Mouse (Mus musculus): ENCODE measurements around the gene Cd300a.
A peak's percentile ranks its signal among the peaks of the same experiment; 100 is the strongest.

Cd300a gene

GRCm38 (mm10) chr11:114912847-114913246 is 23.0 kb downstream of the Cd300a start:
- peak; percentile 81 for DNase-seq

GRCm38 (mm10) chr11:114914978-114915377 is 25.1 kb downstream of the Cd300a start:
- no peak for DNase-seq

GRCm38 (mm10) chr11:114917120-114917519 is 27.3 kb downstream of the Cd300a start:
- no peak for DNase-seq

- no peak for DNase-seq
Observed at GRCm38 (mm10) chr11:114922439-114922838, 32.6 kb downstream of the Cd300a start.

GRCm38 (mm10) chr11:114923961-114924360 is 34.1 kb downstream of the Cd300a start:
- no peak for DNase-seq

- no peak for DNase-seq
Observed at GRCm38 (mm10) chr11:114929581-114929980, 39.7 kb downstream of the Cd300a start.

- DNase-seq = no peak
Observed at GRCm38 (mm10) chr11:114931041-114931440, 41.2 kb downstream of the Cd300a start.

GRCm38 (mm10) chr11:114933591-114933990 is 43.8 kb downstream of the Cd300a start:
- no peak for DNase-seq

GRCm38 (mm10) chr11:114934144-114934543 is 44.3 kb downstream of the Cd300a start, which contains the start of gene Cd300lb:
TSS of gene Cd300lb (minus strand) at chr11:114934386.
- DNase-seq = no peak
